Mouse (Mus musculus) embryonic facial prominence, embryonic 13.5 days (tissue): ENCODE data around the gene Rpl18a. TPM values are rescaled to one million over a fixed set of nuclear protein-coding genes. Genes with fewer than 3 reads are reported as not detected.

Source experiments
- ATAC-seq: fragments of 200-750 bp; cut with Nextera tagmentation; 2 replicates; pipeline ENCODE4 v1.8.0; 2017; ENCODE audit warnings: low read depth; ENCODE audit not compliant: insufficient number of reproducible peaks, insufficient read depth, low FRiP score, low TSS enrichment
- H3K27ac ChIP-seq: fragments of 300-500 bp; sonication (generic); 2 replicates; pipeline ENCODE4 v1.5.1; 2015; ENCODE audit warnings: moderate library complexity, mild to moderate bottlenecking, inconsistent platforms
- H3K27me3 ChIP-seq: fragments of 300-500 bp; sonication (generic); 2 replicates; pipeline ENCODE4 v1.6.1; 2015; ENCODE audit warnings: mild to moderate bottlenecking, inconsistent platforms
- H3K36me3 ChIP-seq: fragments of 300-500 bp; sonication (generic); 2 replicates; pipeline ENCODE4 v1.6.1; 2015; ENCODE audit warnings: mild to moderate bottlenecking, inconsistent platforms
- H3K4me1 ChIP-seq: fragments of 300-500 bp; sonication (generic); 2 replicates; pipeline ENCODE4 v1.6.1; 2015; ENCODE audit warnings: inconsistent platforms
- H3K4me2 ChIP-seq: fragments of 300-500 bp; sonication (generic); 2 replicates; pipeline ENCODE4 v1.6.1; 2015; ENCODE audit warnings: moderate library complexity, mild to moderate bottlenecking, inconsistent platforms
- H3K4me3 ChIP-seq: fragments of 300-500 bp; sonication (generic); 2 replicates; pipeline ENCODE4 v1.5.1; 2015; ENCODE audit warnings: mild to moderate bottlenecking, inconsistent platforms
- H3K9ac ChIP-seq: fragments of 300-500 bp; sonication (generic); 2 replicates; pipeline ENCODE4 v1.6.1; 2015; ENCODE audit warnings: mild to moderate bottlenecking, inconsistent platforms
- H3K9me3 ChIP-seq: fragments of 300-500 bp; sonication (generic); 2 replicates; pipeline ENCODE4 v1.6.1; 2016; ENCODE audit warnings: inconsistent platforms
- WGBS: fragments of 180-500 bp; shearing (Covaris S2); methylation state at CpG from one replicate; pipeline ENCODE4 v1.1.7; 2015; ENCODE audit warnings: mixed read lengths; 5-methylcytosine and 5-hydroxymethylcytosine counted together
- polyA plus RNA-seq: library from polyadenylated mRNA; unstranded; fragments of >200 nt; fragmentation: Nextera tagmentation; extraction: Ambion mirVana; gene quantifications from 2 replicates; pipeline ENCODE4 v1.2.1, GENCODE M21; 2015

Rpl18a gene
- polyA plus RNA-seq, 1 experiment from 2014 or later: 4,959 TPM

GRCm38 (mm10) chr8:70865350-70866000 lies 31.7 kb downstream of the Rpl18a start:
- Histone ChIP-seq H3K4me2 (peak overlapping the region; percentile 96), H3K27me3 (peaks cover 34% of the 10 kb centered on the region), H3K4me1 (peaks cover 57% of the 10 kb centered on the region), H3K4me3 (peak overlapping the region; percentile 52), H3K9ac (peak overlapping the region; percentile 74), H3K27ac (peak overlapping the region; percentile 90), H3K36me3 (peaks cover 8% of the 10 kb centered on the region), H3K9me3 (no peaks in the 10 kb centered on the region)
- WGBS: 0% methylated on average over 46 of the region's 46 CpGs
- peak; percentile 83 for ATAC-seq

- peaks cover 8% of the 10 kb centered on the region for H3K36me3 ChIP-seq
- H3K4me1 ChIP-seq: peaks cover 54% of the 10 kb centered on the region
- ATAC-seq: no peak
- peak overlapping the region; percentile 74 for H3K9ac ChIP-seq
- peak overlapping the region; percentile 90 for H3K27ac ChIP-seq
- H3K4me2 ChIP-seq: peak overlapping the region; percentile 96
- whole genome bisulfite sequencing: 2% methylated on average over 24 of the region's 24 CpGs
- peak overlapping the region; percentile 52 for H3K4me3 ChIP-seq
- no peaks in the 10 kb centered on the region for H3K9me3 ChIP-seq
- peaks cover 34% of the 10 kb centered on the region for H3K27me3 ChIP-seq
Observed at GRCm38 (mm10) chr8:70864712-70865221, 32.4 kb downstream of the Rpl18a start.

- Histone ChIP-seq H3K4me1 (peaks cover 48% of the 10 kb centered on the region), H3K27ac (peak overlapping the region; percentile 90)
- 1% methylated on average over 46 of the region's 46 CpGs for WGBS
Observed at GRCm38 (mm10) chr8:70863956-70864711, 33.1 kb downstream of the Rpl18a start.

GRCm38 (mm10) chr8:70862824-70863641 lies 34.2 kb downstream of the Rpl18a start, which contains the start of gene Kcnn1:
Gene Kcnn1 (minus strand): TSS chr8:70863258.
- Histone ChIP-seq H3K4me3 (peak within 1 kb of the TSS; percentile 52), H3K27ac (peak within 1 kb of the TSS; percentile 90; the same call in 1 of the 2 replicates), H3K36me3 (peaks cover 6% of the 10 kb centered on the region), H3K9me3 (no peaks in the 10 kb centered on the region), H3K9ac (peak within 1 kb of the TSS; percentile 74), H3K4me2 (peak within 1 kb of the TSS; percentile 96), H3K4me1 (peaks cover 42% of the 10 kb centered on the region), H3K27me3 (peaks cover 34% of the 10 kb centered on the region)
- no peak for ATAC-seq
- under 1% methylated on average over 54 of the region's 55 CpGs for WGBS

More at GRCm38 (mm10) chr8:70863956-70864711, 33.1 kb downstream of the Rpl18a start:
- peaks cover 34% of the 10 kb centered on the region for H3K27me3 ChIP-seq
- H3K9ac ChIP-seq: peak overlapping the region; percentile 74
- H3K36me3 ChIP-seq: peaks cover 8% of the 10 kb centered on the region
- H3K9me3 ChIP-seq: no peaks in the 10 kb centered on the region
- H3K4me2 ChIP-seq: peak overlapping the region; percentile 96
- H3K4me3 ChIP-seq: peak overlapping the region; percentile 52
- ATAC-seq: no peak

GRCm38 (mm10) chr8:70857516-70857915 lies 39.7 kb downstream of the Rpl18a start:
- 3% methylated on average over 4 of the region's 4 CpGs for WGBS
- H3K36me3 ChIP-seq: 0 out of 2 replicates have a peak, but pooled peaks cover 5% of the 10 kb centered on the region
- peak overlapping the region; percentile 89 for H3K4me2 ChIP-seq
- H3K27me3 ChIP-seq: peaks cover 13% of the 10 kb centered on the region
- no peak for ATAC-seq
- H3K27ac ChIP-seq: peak overlapping the region; percentile 51
- H3K4me3 ChIP-seq: no peak overlapping the region
- H3K4me1 ChIP-seq: peaks cover 26% of the 10 kb centered on the region
- peak overlapping the region; percentile 41 for H3K9ac ChIP-seq
- H3K9me3 ChIP-seq: no peaks in the 10 kb centered on the region

- peak overlapping the region; percentile 51; the same call in 1 of the 2 replicates for H3K27ac ChIP-seq
- H3K9ac ChIP-seq: peak overlapping the region; percentile 78
- H3K4me2 ChIP-seq: peak overlapping the region; percentile 89
- H3K36me3 ChIP-seq: 0 out of 2 replicates have a peak, but pooled peaks cover 5% of the 10 kb centered on the region
- peak overlapping the region; percentile 56 for H3K4me3 ChIP-seq
- 8% methylated on average over 33 of the region's 33 CpGs for WGBS
- 0 out of 2 replicates have a peak, but pooled peaks have one; percentile 57 for ATAC-seq
- H3K9me3 ChIP-seq: no peaks in the 10 kb centered on the region
- peaks cover 5% of the 10 kb centered on the region for H3K27me3 ChIP-seq
- H3K4me1 ChIP-seq: peaks cover 22% of the 10 kb centered on the region
Observed at GRCm38 (mm10) chr8:70856541-70857197, 40.5 kb downstream of the Rpl18a start.

GRCm38 (mm10) chr8:70856028-70856427 lies 41.2 kb downstream of the Rpl18a start:
- no peaks in the 10 kb centered on the region for H3K9me3 ChIP-seq
- no peak for ATAC-seq
- peak overlapping the region; percentile 89 for H3K4me2 ChIP-seq
- H3K27ac ChIP-seq: no peak overlapping the region
- H3K4me3 ChIP-seq: peak overlapping the region; percentile 56; the same call in 1 of the 2 replicates
- H3K27me3 ChIP-seq: no peaks in the 10 kb centered on the region
- WGBS: 64% methylated on average over 5 of the region's 5 CpGs
- 0 out of 2 replicates have a peak, but pooled peaks cover 5% of the 10 kb centered on the region for H3K36me3 ChIP-seq
- H3K4me1 ChIP-seq: peaks cover 22% of the 10 kb centered on the region
- no peak overlapping the region for H3K9ac ChIP-seq

- Histone ChIP-seq H3K4me3 (no peak overlapping the region), H3K9me3 (no peaks in the 10 kb centered on the region), H3K9ac (no peak overlapping the region), H3K4me2 (no peak overlapping the region), H3K27me3 (no peaks in the 10 kb centered on the region), H3K27ac (no peak overlapping the region), H3K36me3 (0 out of 2 replicates have a peak, but pooled peaks cover 5% of the 10 kb centered on the region), H3K4me1 (peaks cover 22% of the 10 kb centered on the region)
- ATAC-seq: no peak
- 83% methylated on average over 2 of the region's 2 CpGs for WGBS
Observed at GRCm38 (mm10) chr8:70853863-70854262, 43.3 kb downstream of the Rpl18a start.

- WGBS: 91% methylated on average over 41 of the region's 41 CpGs
Observed at GRCm38 (mm10) chr8:70852595-70853231, 44.5 kb downstream of the Rpl18a start.

GRCm38 (mm10) chr8:70851837-70852236 lies 45.4 kb downstream of the Rpl18a start:
- Histone ChIP-seq H3K4me2 (no peak overlapping the region), H3K4me3 (no peak overlapping the region), H3K36me3 (0 out of 2 replicates have a peak, but pooled peaks cover 5% of the 10 kb centered on the region), H3K4me1 (peaks cover 6% of the 10 kb centered on the region), H3K27me3 (0 out of 2 replicates have a peak, but pooled peaks cover 1% of the 10 kb centered on the region), H3K27ac (no peak overlapping the region), H3K9me3 (no peaks in the 10 kb centered on the region), H3K9ac (no peak overlapping the region)
- ATAC-seq: no peak
- 52% methylated on average over 6 of the region's 6 CpGs for WGBS

More at GRCm38 (mm10) chr8:70852595-70853231, 44.5 kb downstream of the Rpl18a start:
- Histone ChIP-seq H3K4me2 (no peak overlapping the region), H3K9me3 (no peaks in the 10 kb centered on the region), H3K4me1 (peaks cover 14% of the 10 kb centered on the region), H3K27me3 (no peaks in the 10 kb centered on the region), H3K4me3 (no peak overlapping the region), H3K36me3 (0 out of 2 replicates have a peak, but pooled peaks cover 5% of the 10 kb centered on the region), H3K9ac (peak overlapping the region; percentile 27; the same call in 1 of the 2 replicates), H3K27ac (no peak overlapping the region)
- no peak for ATAC-seq
